Mouse (Mus musculus) liver, embryonic 11.5 days (tissue): ENCODE results near the gene Cacnb4. TPM values are rescaled to one million over a fixed set of nuclear protein-coding genes. Genes with fewer than 3 reads are reported as not detected.

ENCODE experiments used
- ATAC-seq: fragments of 200-750 bp; cut with Nextera tagmentation; replicated peaks from 2 replicates; pipeline ENCODE4 v1.8.0; 2017; ENCODE audit warnings: moderate number of reproducible peaks, mild to moderate bottlenecking, moderate TSS enrichment, moderate library complexity; ENCODE audit not compliant: low FRiP score
- DNase-seq: peaks from one replicate; pipeline ENCODE4 v3.0.0-alpha.2; 2017; ENCODE audit warnings: low spot score
- H3K27ac ChIP-seq: fragments of 300-500 bp; sonication (generic); 2 replicates; pipeline ENCODE4 v1.5.1; 2014; ENCODE audit warnings: mild to moderate bottlenecking, low read depth, low read length, control low read depth
- H3K27me3 ChIP-seq: fragments of 300-500 bp; sonication (generic); replicated peaks from 2 replicates; pipeline ENCODE4 v1.6.1; 2014; ENCODE audit warnings: low read length, mixed read lengths; ENCODE audit not compliant: control insufficient read depth, insufficient read depth
- H3K36me3 ChIP-seq: fragments of 300-500 bp; sonication (generic); 2 replicates; pipeline ENCODE4 v1.6.1; 2014; ENCODE audit warnings: mild to moderate bottlenecking, low read length, moderate library complexity, mixed read lengths; ENCODE audit not compliant: control insufficient read depth, insufficient read depth
- H3K4me1 ChIP-seq: fragments of 300-500 bp; sonication (generic); replicated peaks from 2 replicates; pipeline ENCODE4 v1.6.1; 2014; ENCODE audit warnings: low read length, mixed read lengths; ENCODE audit not compliant: control insufficient read depth, insufficient read depth
- H3K4me2 ChIP-seq: fragments of 300-500 bp; sonication (generic); 2 replicates; pipeline ENCODE4 v1.6.1; 2014; ENCODE audit warnings: mild to moderate bottlenecking, control low read depth, moderate library complexity
- H3K4me3 ChIP-seq: fragments of 300-500 bp; sonication (generic); 2 replicates; pipeline ENCODE4 v1.5.1; 2014; ENCODE audit warnings: low read depth, low read length, control low read depth
- H3K9ac ChIP-seq: fragments of 300-500 bp; sonication (generic); 2 replicates; pipeline ENCODE4 v1.6.1; 2014; ENCODE audit warnings: low read depth, low read length, control low read depth
- H3K9me3 ChIP-seq: fragments of 300-500 bp; sonication (generic); 2 replicates; pipeline ENCODE4 v1.6.1; 2016; ENCODE audit warnings: low read length, inconsistent platforms, mixed read lengths; ENCODE audit not compliant: control insufficient read depth
- WGBS: fragments of 180-500 bp; shearing (Covaris S2); extraction: QIAGEN DNeasy Blood & Tissue Kit; methylation state at CpG from one replicate; pipeline ENCODE4 v1.1.7; 2014; 5-methylcytosine and 5-hydroxymethylcytosine counted together
- polyA plus RNA-seq: library from polyadenylated mRNA; unstranded; fragments of >200 nt; fragmentation: Nextera tagmentation; extraction: Ambion mirVana; gene quantifications from 2 replicates; pipeline ENCODE4 v1.2.1, GENCODE M21; 2014

Cacnb4 gene
- polyA plus RNA-seq, 1 experiment from 2014 or later: 0.69 TPM

DNA sequence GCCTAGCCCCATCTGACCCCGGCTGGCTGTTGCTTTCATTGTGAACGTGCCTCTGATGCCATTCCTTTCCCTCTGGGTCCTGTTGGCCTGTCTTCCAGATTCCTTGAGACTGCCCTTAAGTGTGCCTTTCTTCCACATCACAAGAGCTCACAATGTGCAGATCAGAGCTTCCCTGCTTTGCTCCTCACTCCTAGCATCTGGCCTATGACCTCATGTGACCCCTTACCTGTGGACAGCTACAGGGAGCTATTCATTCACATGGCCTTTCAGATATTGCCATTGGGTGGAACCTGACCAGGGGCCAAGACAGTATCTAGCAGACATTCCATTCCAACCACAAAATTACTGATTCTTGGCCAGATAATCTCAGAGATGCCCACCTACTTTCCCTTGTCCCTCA lies 171.5 kb downstream of the Cacnb4 start:
- Histone ChIP-seq H3K27me3 (no peaks in the 10 kb centered on the region), H3K4me1 (no peaks in the 10 kb centered on the region), H3K9ac (no peak overlapping the region), H3K36me3 (no peaks in the 10 kb centered on the region), H3K4me2 (no peak overlapping the region), H3K9me3 (no peaks in the 10 kb centered on the region), H3K4me3 (no peak overlapping the region), H3K27ac (no peak overlapping the region)
- 88% methylated on average over 2 of the region's 2 CpGs for WGBS
- ATAC-seq (no peak), DNase-seq (no peak)

DNA sequence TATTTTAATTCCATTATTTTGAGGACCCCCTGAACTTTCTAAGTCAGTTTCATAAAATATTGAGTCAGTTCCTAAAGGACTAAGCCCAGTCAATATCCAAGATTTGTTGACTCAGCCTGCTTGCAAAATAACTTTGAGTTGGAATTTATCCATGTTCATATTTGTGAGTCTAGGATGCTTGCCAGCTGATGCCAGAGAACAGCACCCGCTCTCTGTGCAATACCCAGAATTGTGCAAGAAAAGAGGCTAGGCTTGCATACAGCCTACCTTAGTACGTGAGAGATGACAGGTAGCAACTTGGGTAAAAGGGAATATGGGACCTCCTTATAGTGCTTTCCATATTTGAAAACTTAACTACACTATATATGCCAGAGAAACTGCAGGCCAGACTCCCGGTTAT lies 171.9 kb downstream of the Cacnb4 start:
- Histone ChIP-seq H3K36me3 (no peaks in the 10 kb centered on the region), H3K27me3 (no peaks in the 10 kb centered on the region), H3K4me3 (no peak overlapping the region), H3K4me2 (no peak overlapping the region), H3K9me3 (no peaks in the 10 kb centered on the region), H3K9ac (no peak overlapping the region), H3K27ac (no peak overlapping the region), H3K4me1 (no peaks in the 10 kb centered on the region)
- WGBS: 83% methylated on average over 3 of the region's 3 CpGs
- ATAC-seq (no peak), DNase-seq (no peak)

- 81% methylated on average over 6 of the region's 6 CpGs for WGBS
- no peaks in the 10 kb centered on the region for H3K36me3 ChIP-seq
- H3K9me3 ChIP-seq: no peaks in the 10 kb centered on the region
- no peaks in the 10 kb centered on the region for H3K4me1 ChIP-seq
- no peaks in the 10 kb centered on the region for H3K27me3 ChIP-seq
- DNase-seq: no peak
- H3K4me2 ChIP-seq: no peak overlapping the region
- no peak overlapping the region for H3K9ac ChIP-seq
- no peak overlapping the region for H3K4me3 ChIP-seq
- no peak for ATAC-seq
- no peak overlapping the region for H3K27ac ChIP-seq
Measured at GRCm38 (mm10) chr2:52499849-52500262, 176.8 kb downstream of the Cacnb4 start.

GRCm38 (mm10) chr2:52499101-52499537 lies 177.5 kb downstream of the Cacnb4 start:
- H3K36me3 ChIP-seq: no peaks in the 10 kb centered on the region
- H3K4me1 ChIP-seq: no peaks in the 10 kb centered on the region
- ATAC-seq (no peak), DNase-seq (no peak)
- H3K9me3 ChIP-seq: no peaks in the 10 kb centered on the region
- no peaks in the 10 kb centered on the region for H3K27me3 ChIP-seq
- H3K9ac ChIP-seq: no peak overlapping the region
- WGBS: 78% methylated on average over 12 of the region's 12 CpGs
- no peak overlapping the region for H3K4me2 ChIP-seq
- H3K27ac ChIP-seq: no peak overlapping the region
- H3K4me3 ChIP-seq: no peak overlapping the region

- no peaks in the 10 kb centered on the region for H3K4me1 ChIP-seq
- no peak overlapping the region for H3K4me2 ChIP-seq
- H3K27me3 ChIP-seq: no peaks in the 10 kb centered on the region
- 80% methylated on average over 11 of the region's 11 CpGs for WGBS
- no peak overlapping the region for H3K4me3 ChIP-seq
- ATAC-seq (no peak), DNase-seq (no peak)
- H3K27ac ChIP-seq: no peak overlapping the region
- H3K9me3 ChIP-seq: no peaks in the 10 kb centered on the region
- no peak overlapping the region for H3K9ac ChIP-seq
- no peaks in the 10 kb centered on the region for H3K36me3 ChIP-seq
Measured at GRCm38 (mm10) chr2:52495097-52495694, 181.4 kb downstream of the Cacnb4 start.

- ATAC-seq (no peak), DNase-seq (no peak)
- Histone ChIP-seq H3K9ac (no peak overlapping the region), H3K27ac (no peak overlapping the region), H3K27me3 (no peaks in the 10 kb centered on the region), H3K4me3 (no peak overlapping the region), H3K4me1 (no peaks in the 10 kb centered on the region), H3K36me3 (no peaks in the 10 kb centered on the region), H3K4me2 (no peak overlapping the region), H3K9me3 (no peaks in the 10 kb centered on the region)
- 66% methylated on average over 8 of the region's 8 CpGs for WGBS
Measured at GRCm38 (mm10) chr2:52494274-52494673, 182.4 kb downstream of the Cacnb4 start.

DNA sequence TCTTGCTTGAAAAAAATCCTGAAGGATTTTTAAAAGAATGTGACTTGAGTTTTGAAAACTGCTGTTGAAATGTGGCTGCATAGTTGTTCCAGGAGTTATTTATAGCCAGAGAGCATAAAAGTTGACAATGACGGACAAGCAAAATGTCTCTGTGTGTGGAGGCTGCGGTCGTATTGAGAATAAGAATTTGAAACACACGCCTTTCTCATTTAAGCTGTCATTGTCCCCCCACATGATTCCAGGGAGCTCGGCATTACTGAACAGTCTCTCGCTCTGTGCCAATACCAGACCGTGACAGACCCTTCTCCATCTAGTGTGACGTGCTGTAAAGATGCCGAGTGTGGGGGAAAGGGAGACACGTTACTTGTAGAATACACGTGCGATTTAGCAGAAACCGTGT lies 183.8 kb downstream of the Cacnb4 start:
- Histone ChIP-seq H3K27ac (no peak overlapping the region), H3K9me3 (no peaks in the 10 kb centered on the region)

DNA sequence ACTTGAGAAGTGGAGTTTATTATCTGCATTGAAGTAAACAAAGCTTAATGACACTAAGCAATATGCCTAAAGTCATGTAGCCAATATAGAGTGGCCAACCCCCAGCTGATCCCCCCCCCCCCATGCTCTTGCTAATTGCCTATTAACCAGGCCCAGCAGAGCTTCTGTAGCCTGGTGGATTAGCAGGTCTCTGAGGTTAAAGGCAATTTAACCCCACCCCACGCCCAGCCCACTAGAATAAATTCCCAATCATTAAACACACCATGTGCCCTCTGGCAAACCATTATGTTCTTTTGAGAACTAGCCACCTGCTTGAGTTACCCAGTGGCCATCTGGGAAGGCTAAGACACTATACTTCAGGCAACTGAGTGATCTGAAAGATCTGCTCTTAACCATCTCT lies 186.8 kb downstream of the Cacnb4 start:
- Histone ChIP-seq H3K4me2 (no peak overlapping the region), H3K4me3 (no peak overlapping the region), H3K36me3 (no peaks in the 10 kb centered on the region), H3K9ac (no peak overlapping the region), H3K9me3 (no peaks in the 10 kb centered on the region), H3K4me1 (no peaks in the 10 kb centered on the region), H3K27ac (no peak overlapping the region), H3K27me3 (no peaks in the 10 kb centered on the region)
- no peak for ATAC-seq
- no peak for DNase-seq
- 76% methylated on average over 1 of the region's 1 CpGs for WGBS

More for the DNA sequence above, 183.8 kb downstream of the Cacnb4 start:
- no peaks in the 10 kb centered on the region for H3K4me1 ChIP-seq
- DNase-seq: no peak
- H3K9ac ChIP-seq: no peak overlapping the region
- H3K27me3 ChIP-seq: no peaks in the 10 kb centered on the region
- H3K36me3 ChIP-seq: no peaks in the 10 kb centered on the region
- H3K4me3 ChIP-seq: no peak overlapping the region
- WGBS: 81% methylated on average over 13 of the region's 13 CpGs
- ATAC-seq: no peak
- H3K4me2 ChIP-seq: no peak overlapping the region

DNA sequence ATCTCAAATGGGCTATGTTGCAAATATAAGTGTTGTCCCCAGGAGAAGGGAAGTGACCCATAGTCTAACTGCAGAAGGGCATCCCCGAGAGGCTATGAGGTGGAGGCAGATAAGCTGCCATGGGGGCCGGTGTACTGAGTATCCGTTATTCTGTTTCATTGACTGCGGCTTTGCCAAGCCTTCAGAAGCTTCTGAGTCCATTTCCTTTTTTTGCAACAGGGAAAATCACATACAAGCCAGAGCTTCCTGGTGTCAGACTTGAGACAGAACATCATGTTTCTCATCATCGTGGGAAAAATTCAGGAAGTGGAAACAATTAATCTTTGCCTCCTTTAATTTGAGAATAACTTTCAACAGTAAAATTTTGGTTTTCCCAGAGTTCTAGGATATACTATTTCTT lies 193.1 kb downstream of the Cacnb4 start:
- Histone ChIP-seq H3K27me3 (no peaks in the 10 kb centered on the region), H3K4me3 (no peak overlapping the region), H3K36me3 (no peaks in the 10 kb centered on the region), H3K27ac (no peak overlapping the region), H3K9ac (no peak overlapping the region), H3K4me1 (no peaks in the 10 kb centered on the region), H3K4me2 (no peak overlapping the region), H3K9me3 (no peaks in the 10 kb centered on the region)
- whole genome bisulfite sequencing: 43% methylated on average over 5 of the region's 5 CpGs
- ATAC-seq: no peak
- no peak for DNase-seq
